Mouse (Mus musculus) erythroblast, embryonic 14.5 days (primary cell): ENCODE data around the gene BC051665. TPM values are rescaled to one million over a fixed set of nuclear protein-coding genes. Genes with fewer than 3 reads are reported as not detected.

Source experiments
- H3K27me3 ChIP-seq: 2 replicates; pipeline ENCODE4 v1.6.1; 2012; ENCODE audit warnings: inconsistent platforms; ENCODE audit not compliant: control insufficient read depth
- H3K36me3 ChIP-seq: 2 replicates; pipeline ENCODE4 v1.6.1; 2012; ENCODE audit warnings: mild to moderate bottlenecking, inconsistent platforms; ENCODE audit not compliant: control insufficient read depth
- H3K4me1 ChIP-seq: 2 replicates; pipeline ENCODE4 v1.6.1; 2012; ENCODE audit warnings: inconsistent platforms; ENCODE audit not compliant: control insufficient read depth
- H3K4me3 ChIP-seq: replicated peaks from 2 replicates; pipeline ENCODE3; 2012; ENCODE audit warnings: moderate library complexity, mild to moderate bottlenecking, inconsistent platforms
- H3K9me3 ChIP-seq: 2 replicates; pipeline ENCODE4 v1.6.1; 2012; ENCODE audit warnings: low read length, inconsistent platforms, mixed read lengths; ENCODE audit not compliant: control insufficient read depth
- GATA1 ChIP-seq: IDR thresholded peaks from 2 replicates; pipeline ENCODE4 v1.6.1; 2012; ENCODE audit warnings: low read length, inconsistent platforms, mixed read lengths
- TAL1 ChIP-seq: IDR thresholded peaks from 3 replicates; pipeline ENCODE4 v1.6.1; 2012; ENCODE audit warnings: low read length, inconsistent platforms, mixed read lengths
- polyA plus RNA-seq: library from polyadenylated mRNA; stranded (reverse); fragments of >175 nt; gene quantifications from 2 replicates; pipeline ENCODE4 v1.2.3, GENCODE M21; 2012

BC051665 gene
- polyA plus RNA-seq, 1 experiment = not detected

- Histone ChIP-seq H3K36me3 (peaks cover 19% of the 10 kb centered on the region), H3K4me1 (peaks cover 53% of the 10 kb centered on the region), H3K4me3 (peak overlapping the region; percentile 0)
Observed at GRCm38 (mm10) chr13:60745358-60745757, 40.8 kb downstream of the BC051665 start.

GRCm38 (mm10) chr13:60744736-60745135 lies 41.4 kb downstream of the BC051665 start:
- Histone ChIP-seq H3K9me3 (no peaks in the 10 kb centered on the region), H3K36me3 (peaks cover 19% of the 10 kb centered on the region), H3K4me1 (peaks cover 53% of the 10 kb centered on the region), H3K4me3 (no peak overlapping the region), H3K27me3 (no peaks in the 10 kb centered on the region)
- no peak for TF ChIP-seq TAL1
- TF ChIP-seq GATA1 = no peak

More at GRCm38 (mm10) chr13:60745358-60745757, 40.8 kb downstream of the BC051665 start:
- no peaks in the 10 kb centered on the region for H3K27me3 ChIP-seq
- no peaks in the 10 kb centered on the region for H3K9me3 ChIP-seq
- TF ChIP-seq GATA1 = peak; percentile 77
- peak; percentile 59 for TF ChIP-seq TAL1

- Histone ChIP-seq H3K9me3 (no peaks in the 10 kb centered on the region), H3K4me1 (peaks cover 53% of the 10 kb centered on the region), H3K36me3 (peaks cover 16% of the 10 kb centered on the region), H3K4me3 (peak overlapping the region; percentile 29), H3K27me3 (no peaks in the 10 kb centered on the region)
- TF ChIP-seq GATA1 (no peak), TAL1 (no peak)
Observed at GRCm38 (mm10) chr13:60744078-60744460, 42.1 kb downstream of the BC051665 start.

GRCm38 (mm10) chr13:60743381-60744077 lies 42.6 kb downstream of the BC051665 start:
- TF ChIP-seq GATA1 (peak; percentile 52), TAL1 (peak; percentile 72)
- H3K9me3 ChIP-seq = no peaks in the 10 kb centered on the region
- peak overlapping the region; percentile 29 for H3K4me3 ChIP-seq
- H3K4me1 ChIP-seq = peaks cover 53% of the 10 kb centered on the region
- H3K36me3 ChIP-seq = peaks cover 13% of the 10 kb centered on the region
- H3K27me3 ChIP-seq = no peaks in the 10 kb centered on the region

- Histone ChIP-seq H3K4me3 (no peak overlapping the region), H3K36me3 (peaks cover 11% of the 10 kb centered on the region), H3K9me3 (no peaks in the 10 kb centered on the region), H3K27me3 (no peaks in the 10 kb centered on the region), H3K4me1 (peaks cover 62% of the 10 kb centered on the region)
- no peak for TF ChIP-seq GATA1
- TF ChIP-seq TAL1 = no peak
Observed at GRCm38 (mm10) chr13:60742611-60743010, 43.6 kb downstream of the BC051665 start.

GRCm38 (mm10) chr13:60740248-60740647 lies 45.9 kb downstream of the BC051665 start:
- H3K27me3 ChIP-seq = no peaks in the 10 kb centered on the region
- TF ChIP-seq GATA1 = no peak
- TF ChIP-seq TAL1 = no peak
- peaks cover 11% of the 10 kb centered on the region for H3K36me3 ChIP-seq
- H3K4me1 ChIP-seq = peaks cover 47% of the 10 kb centered on the region
- no peaks in the 10 kb centered on the region for H3K9me3 ChIP-seq
- H3K4me3 ChIP-seq = no peak overlapping the region

GRCm38 (mm10) chr13:60738429-60738828 lies 47.7 kb downstream of the BC051665 start:
- H3K4me3 ChIP-seq = peak overlapping the region; percentile 45
- TF ChIP-seq GATA1 = peak; percentile 39; the same call in 1 of the 2 replicates
- no peak for TF ChIP-seq TAL1
- no peaks in the 10 kb centered on the region for H3K9me3 ChIP-seq
- peaks cover 29% of the 10 kb centered on the region for H3K4me1 ChIP-seq
- no peaks in the 10 kb centered on the region for H3K27me3 ChIP-seq
- peaks cover 13% of the 10 kb centered on the region for H3K36me3 ChIP-seq

GRCm38 (mm10) chr13:60737632-60738324 lies 48.4 kb downstream of the BC051665 start:
- H3K36me3 ChIP-seq = peaks cover 11% of the 10 kb centered on the region
- no peaks in the 10 kb centered on the region for H3K27me3 ChIP-seq
- TF ChIP-seq TAL1 (no peak), GATA1 (no peak)
- H3K4me1 ChIP-seq = peaks cover 22% of the 10 kb centered on the region
- H3K4me3 ChIP-seq = peak overlapping the region; percentile 45
- H3K9me3 ChIP-seq = no peaks in the 10 kb centered on the region

- no peak overlapping the region for H3K4me3 ChIP-seq
- peaks cover 10% of the 10 kb centered on the region for H3K36me3 ChIP-seq
- H3K9me3 ChIP-seq = no peaks in the 10 kb centered on the region
- no peak for TF ChIP-seq TAL1
- TF ChIP-seq GATA1 = no peak
- no peaks in the 10 kb centered on the region for H3K27me3 ChIP-seq
- H3K4me1 ChIP-seq = peaks cover 12% of the 10 kb centered on the region
Observed at GRCm38 (mm10) chr13:60736421-60737105, 49.6 kb downstream of the BC051665 start.
